Mouse (Mus musculus) small intestine, adult 2 months (tissue): ENCODE results near the gene Kirrel3.

ENCODE experiments used
- CTCF ChIP-seq: fragments of 200-500 bp; IDR thresholded peaks from 2 replicates; pipeline ENCODE4 v1.5.1; 2012; ENCODE audit warnings: low read depth, mild to moderate bottlenecking, control low read depth, inconsistent platforms, low read length, moderate library complexity, mixed read lengths; ENCODE audit not compliant: insufficient replicate concordance, insufficient read length; ENCODE audit errors: extremely low read depth
- POLR2A ChIP-seq: fragments of 200-500 bp; IDR thresholded peaks from 2 replicates; pipeline ENCODE4 v1.6.1; 2012; ENCODE audit warnings: low read depth, mild to moderate bottlenecking, control low read depth, inconsistent platforms, low read length, moderate library complexity

- TF ChIP-seq POLR2A (no peak), CTCF (no peak)
Observed at GRCm38 (mm10) chr9:34956512-34956911, 470.8 kb downstream of the Kirrel3 start.
